Mouse (Mus musculus) embryonic facial prominence, embryonic 13.5 days (tissue): ENCODE results near the gene Bad. TPM values are rescaled to one million over a fixed set of nuclear protein-coding genes. Genes with fewer than 3 reads are reported as not detected.

Experiments
- microRNA-seq: library from miRNA; unstranded; fragments of <30 nt; microRNA quantifications from one replicate; pipeline ENCODE4, GENCODE M21; 2016
- polyA plus RNA-seq: library from polyadenylated mRNA; unstranded; fragments of >200 nt; fragmentation: Nextera tagmentation; extraction: Ambion mirVana; gene quantifications from 2 replicates; pipeline ENCODE4 v1.2.1, GENCODE M21; 2015

Bad gene
- polyA plus RNA-seq, 1 experiment from 2014 or later: 80.0 TPM

Small RNA genes lying within 50 kb of the gene (microRNA-seq; reads per million reads assigned to microRNA genes)
- 0.55 reads per million for gene Mir6990

Other genes starting within 250 kb of the Bad start
- 20.9 and 24.3 TPM in 2 replicates for gene Rps6ka4, start 101.2 kb upstream of the Bad start, polyA plus RNA-seq
- 0.25 and 0.88 TPM in 2 replicates for gene Ccdc88b, start 83.7 kb upstream of the Bad start, polyA plus RNA-seq
- gene Trmt112, start 32.2 kb upstream of the Bad start, polyA plus RNA-seq: 176 and 194 TPM in 2 replicates
- 239 and 251 TPM in 2 replicates for gene Prdx5, start 31.8 kb upstream of the Bad start, polyA plus RNA-seq
- gene Esrra, start 20.0 kb upstream of the Bad start, polyA plus RNA-seq: 9.5 and 10.9 TPM in 2 replicates
- gene Catsperz, start 16.5 kb upstream of the Bad start, polyA plus RNA-seq: 2.3 and 3.4 TPM in 2 replicates
- 1.2 and 1.3 TPM in 2 replicates for gene Kcnk4, start 7.3 kb upstream of the Bad start, polyA plus RNA-seq
- 26.9 and 35.2 TPM in 2 replicates for gene Gpr137, start 619 bp downstream of the Bad start, polyA plus RNA-seq
- gene Ppp1r14b, start 33.1 kb downstream of the Bad start, polyA plus RNA-seq: 84.9 and 120 TPM in 2 replicates
- gene Plcb3, start 34.6 kb downstream of the Bad start, polyA plus RNA-seq: 41.5 and 42.4 TPM in 2 replicates
- gene Fkbp2, start 38.6 kb downstream of the Bad start, polyA plus RNA-seq: 84.4 and 95.1 TPM in 2 replicates
- 53.4 and 58.6 TPM in 2 replicates for gene Vegfb, start 45.8 kb downstream of the Bad start, polyA plus RNA-seq
- gene Dnajc4, start 50.7 kb downstream of the Bad start, polyA plus RNA-seq: 23.0 and 23.8 TPM in 2 replicates
- gene Nudt22, start 54.3 kb downstream of the Bad start, polyA plus RNA-seq: 19.7 and 22.4 TPM in 2 replicates
- 11.9 and 12.4 TPM in 2 replicates for gene Trpt1, start 54.3 kb downstream of the Bad start, polyA plus RNA-seq
- 6.9 and 7.9 TPM in 2 replicates for gene Fermt3, start 77.6 kb downstream of the Bad start, polyA plus RNA-seq
- 211 and 240 TPM in 2 replicates for gene Stip1, start 98.1 kb downstream of the Bad start, polyA plus RNA-seq
- 7.1 and 9.0 TPM in 2 replicates for gene Macrod1, start 114.9 kb downstream of the Bad start, polyA plus RNA-seq
- gene Flrt1, start 163.9 kb downstream of the Bad start, polyA plus RNA-seq: 13.0 and 13.6 TPM in 2 replicates